Mouse (Mus musculus): ENCODE measurements around the gene Ccdc6.
"Not testable (repeated sequence)": the region's sequence is repeated elsewhere in the genome, so short reads cannot be mapped to it uniquely, and the experiment has no call there.

Ccdc6 gene

GRCm38 (mm10) chr10:70211281-70211680 lies 114.4 kb downstream of the Ccdc6 start:
- CTCF ChIA-PET, result no interaction called here

GRCm38 (mm10) chr10:70220971-70221370 lies 124.0 kb downstream of the Ccdc6 start:
- CTCF ChIA-PET, result no interaction called here

GRCm38 (mm10) chr10:70222231-70222630 lies 125.3 kb downstream of the Ccdc6 start:
- CTCF ChIA-PET, result not testable (repeated sequence)

GRCm38 (mm10) chr10:70224571-70224970 lies 127.7 kb downstream of the Ccdc6 start:
- CTCF ChIA-PET, result no interaction called here

- CTCF ChIA-PET, result no interaction called here
Observed at GRCm38 (mm10) chr10:70225760-70226159, 128.8 kb downstream of the Ccdc6 start.

GRCm38 (mm10) chr10:70226608-70227007 lies 129.7 kb downstream of the Ccdc6 start:
- CTCF ChIA-PET, result no interaction called here

GRCm38 (mm10) chr10:70230352-70230751 lies 133.4 kb downstream of the Ccdc6 start:
- CTCF ChIA-PET, result no interaction called here

GRCm38 (mm10) chr10:70237936-70238335 lies 141.0 kb downstream of the Ccdc6 start:
- CTCF ChIA-PET, result no interaction called here
